Mouse (Mus musculus) right cerebral cortex, postnatal 10 days (tissue): ENCODE data around the gene Map1lc3b.

Experiments
- DNase-seq, 2 experiments: peaks; one replicate each; pipeline ENCODE4 v3.0.0; 2021; ENCODE audit warnings: low spot score in 2 of 2

The Map1lc3b gene

GRCm38 (mm10) chr8:121607661-121608060 lies 17.5 kb downstream of the Map1lc3b start:
- no peak for DNase-seq

- DNase-seq, result no peak
Observed at GRCm38 (mm10) chr8:121609251-121609650, 19.1 kb downstream of the Map1lc3b start.

GRCm38 (mm10) chr8:121609916-121610315 lies 19.8 kb downstream of the Map1lc3b start:
- DNase-seq, result no peak

- no peak for DNase-seq
Observed at GRCm38 (mm10) chr8:121613419-121613818, 23.3 kb downstream of the Map1lc3b start.

GRCm38 (mm10) chr8:121619401-121619995 lies 29.3 kb downstream of the Map1lc3b start:
- DNase-seq, result no peak

GRCm38 (mm10) chr8:121620801-121621516 lies 30.8 kb downstream of the Map1lc3b start:
- no peak for DNase-seq

- no peak for DNase-seq
Observed at GRCm38 (mm10) chr8:121621879-121622278, 31.7 kb downstream of the Map1lc3b start.

GRCm38 (mm10) chr8:121623043-121623442 lies 32.9 kb downstream of the Map1lc3b start:
- DNase-seq, result no peak

- no peak for DNase-seq
Observed at GRCm38 (mm10) chr8:121628681-121629080, 38.5 kb downstream of the Map1lc3b start.

- no peak for DNase-seq
Observed at GRCm38 (mm10) chr8:121631645-121632071, 41.5 kb downstream of the Map1lc3b start.

- DNase-seq, result no peak
Observed at GRCm38 (mm10) chr8:121632401-121632800, 42.2 kb downstream of the Map1lc3b start.

GRCm38 (mm10) chr8:121635534-121635933 lies 45.4 kb downstream of the Map1lc3b start:
- no peak for DNase-seq

GRCm38 (mm10) chr8:121636180-121636579 lies 46.0 kb downstream of the Map1lc3b start:
- DNase-seq, result no peak

- DNase-seq, result no peak
Observed at GRCm38 (mm10) chr8:121642804-121643203, 52.6 kb downstream of the Map1lc3b start.

GRCm38 (mm10) chr8:121643384-121643783 lies 53.2 kb downstream of the Map1lc3b start:
- no peak for DNase-seq

- no peak for DNase-seq
Observed at GRCm38 (mm10) chr8:121647511-121648215, 57.5 kb downstream of the Map1lc3b start.
